Mouse (Mus musculus) embryo, embryonic 11.5 days (tissue): ENCODE results near the gene Whrn.

Experiments
- DNase-seq: peaks from one replicate; pipeline ENCODE4 v3.0.0-alpha.2; 2012; ENCODE audit warnings: low read depth, low spot score

Gene Whrn

DNA sequence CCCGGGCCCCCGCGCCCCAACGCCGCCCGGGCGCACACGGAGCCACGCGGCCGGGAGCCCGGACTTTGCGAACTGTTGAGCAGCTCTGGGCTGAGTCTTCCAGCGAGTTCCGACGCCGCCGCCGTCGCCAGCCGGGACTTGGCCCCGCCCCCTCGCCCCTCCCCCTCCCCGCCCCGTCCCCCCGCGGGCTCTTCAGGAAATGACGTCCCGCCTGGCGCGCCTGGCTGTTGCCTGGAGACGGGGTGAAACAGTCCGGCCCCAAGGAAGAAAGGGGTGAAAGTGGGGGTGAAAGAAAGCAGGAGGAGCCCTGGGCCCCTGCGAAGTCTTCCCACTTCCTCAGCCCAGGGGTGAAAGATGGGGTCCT, at the start of gene Whrn:
Gene Whrn (minus strand): TSS at position 77 of the 364 bp plus-strand sequence.
- peak; percentile 58 for DNase-seq

GRCm38 (mm10) chr4:63545231-63545958, 49.6 kb upstream of the Whrn start:
- no peak for DNase-seq

GRCm38 (mm10) chr4:63544494-63545230, 48.9 kb upstream of the Whrn start, which contains the start of gene Atp6v1g1:
TSS of gene Atp6v1g1 (plus strand) at chr4:63544772.
- peak; percentile 94 for DNase-seq

DNA sequence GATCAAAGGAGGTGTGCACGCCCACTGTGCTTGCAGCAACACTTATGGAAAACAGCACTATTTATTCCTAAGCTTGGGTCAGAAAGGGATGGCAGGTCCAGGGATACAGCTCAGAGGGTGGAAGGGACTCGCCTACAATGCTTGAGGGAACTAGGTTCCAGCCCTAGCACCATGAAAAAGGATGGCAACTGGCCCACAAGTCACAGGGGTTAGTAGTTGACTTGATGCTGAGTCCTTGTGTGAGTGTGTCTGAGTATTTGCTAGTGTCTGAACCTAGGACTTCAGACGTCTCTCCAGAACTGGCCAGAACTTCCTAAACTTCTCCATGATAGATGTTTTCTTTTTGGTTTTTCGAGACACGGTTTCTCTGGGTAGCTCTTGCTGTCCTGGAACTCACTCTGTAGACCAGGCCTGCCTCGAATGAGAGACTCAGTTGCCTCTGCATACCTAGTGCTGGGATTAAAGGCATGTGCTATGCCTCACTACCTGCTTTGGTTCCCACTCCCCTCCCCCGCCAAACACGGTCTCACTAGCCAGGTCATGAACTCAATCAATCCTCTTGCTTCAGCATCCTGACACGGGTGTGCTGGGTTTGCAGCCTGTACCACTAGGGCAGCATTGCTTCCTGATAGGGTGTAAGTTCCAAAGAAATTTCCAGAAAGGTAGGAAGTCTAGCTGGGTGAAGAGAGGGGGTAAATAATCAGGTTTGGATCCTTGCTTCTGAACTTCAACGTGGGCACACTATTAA, 48.1 kb upstream of the Whrn start:
- DNase-seq = no peak

DNA sequence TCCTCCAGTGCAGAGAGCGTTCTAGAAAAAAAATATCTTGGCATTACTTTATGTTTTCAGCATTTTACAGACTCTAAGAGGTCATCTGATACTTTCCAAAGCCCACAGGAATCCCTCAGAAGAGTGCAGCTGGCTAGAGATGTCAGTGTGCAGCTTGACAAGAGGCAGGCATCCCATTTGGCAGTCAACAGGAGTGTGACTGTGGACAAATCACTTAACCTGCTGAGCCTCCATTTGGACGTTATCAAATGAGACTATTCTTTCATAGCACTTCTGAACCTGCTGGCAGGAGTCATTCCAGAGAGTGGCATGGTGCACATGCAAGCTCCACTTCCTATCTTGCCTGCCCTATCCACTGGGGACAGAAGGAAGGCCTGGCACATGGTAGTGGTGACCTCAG, 46.4 kb upstream of the Whrn start:
- no peak for DNase-seq

DNA sequence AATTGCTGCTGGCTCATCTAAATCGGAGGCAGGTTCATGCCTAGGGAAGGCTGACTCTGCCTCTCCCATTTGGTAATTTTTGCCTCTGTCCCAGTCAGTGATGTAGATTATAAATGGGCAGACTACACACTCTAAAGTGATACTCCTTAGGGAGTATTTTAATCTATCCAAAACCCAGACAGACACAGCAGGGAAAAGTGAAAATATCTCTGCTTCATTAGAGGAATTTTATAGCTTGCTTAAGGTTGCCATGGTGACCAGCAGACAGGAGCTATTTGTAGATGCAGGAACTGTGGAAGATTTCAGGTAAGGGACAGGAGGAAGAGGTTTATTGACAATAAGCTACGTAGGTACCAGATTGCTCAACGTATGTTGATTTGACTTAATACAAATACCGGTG, 41.8 kb upstream of the Whrn start:
- DNase-seq = no peak

- DNase-seq = no peak
Measured at GRCm38 (mm10) chr4:63530409-63530808, 34.6 kb upstream of the Whrn start.

DNA sequence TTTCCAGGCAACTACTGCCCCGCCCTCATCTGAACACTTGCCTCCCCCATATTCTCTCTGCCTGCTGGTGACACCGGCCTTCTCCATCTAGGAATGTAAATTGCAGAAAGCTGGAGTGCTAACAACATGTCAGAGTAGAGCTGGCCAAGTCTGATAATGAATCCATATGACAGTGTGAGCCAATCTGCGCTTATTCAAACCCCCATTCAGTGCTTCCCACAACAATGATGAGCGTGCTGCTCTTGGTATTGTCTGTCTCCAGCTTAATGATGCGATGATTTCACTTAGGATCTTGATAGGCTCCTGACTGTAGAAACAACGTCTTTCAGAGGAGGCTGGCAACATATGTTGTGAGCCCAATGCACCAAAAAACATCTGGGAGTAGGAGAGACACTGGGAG, 33.2 kb upstream of the Whrn start:
- DNase-seq = no peak

- DNase-seq = no peak
Measured at GRCm38 (mm10) chr4:63525514-63525913, 29.7 kb upstream of the Whrn start.

GRCm38 (mm10) chr4:63521813-63522419, 26.1 kb upstream of the Whrn start:
- DNase-seq = no peak

DNA sequence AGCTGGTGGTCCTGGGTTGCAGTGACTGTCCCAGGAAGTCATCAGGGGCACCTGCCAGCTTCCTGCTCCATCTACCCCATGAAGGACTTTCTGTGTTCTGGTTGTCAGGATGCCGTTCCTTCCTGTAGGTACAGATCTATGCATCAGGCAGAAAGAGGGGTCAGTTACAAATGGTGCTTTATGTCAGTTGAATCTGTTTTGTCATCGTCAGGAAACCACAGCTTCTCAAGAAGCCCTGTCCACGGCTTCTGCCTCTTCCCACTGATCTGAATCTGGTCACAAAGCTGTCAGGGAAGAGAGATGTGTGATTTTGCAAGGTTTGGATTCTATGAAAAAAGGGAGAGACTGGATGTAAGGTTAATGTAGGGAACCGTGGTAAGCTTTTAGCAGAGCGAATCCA, 19.2 kb upstream of the Whrn start:
- no peak for DNase-seq

GRCm38 (mm10) chr4:63514454-63514984, 18.7 kb upstream of the Whrn start:
- DNase-seq = no peak

DNA sequence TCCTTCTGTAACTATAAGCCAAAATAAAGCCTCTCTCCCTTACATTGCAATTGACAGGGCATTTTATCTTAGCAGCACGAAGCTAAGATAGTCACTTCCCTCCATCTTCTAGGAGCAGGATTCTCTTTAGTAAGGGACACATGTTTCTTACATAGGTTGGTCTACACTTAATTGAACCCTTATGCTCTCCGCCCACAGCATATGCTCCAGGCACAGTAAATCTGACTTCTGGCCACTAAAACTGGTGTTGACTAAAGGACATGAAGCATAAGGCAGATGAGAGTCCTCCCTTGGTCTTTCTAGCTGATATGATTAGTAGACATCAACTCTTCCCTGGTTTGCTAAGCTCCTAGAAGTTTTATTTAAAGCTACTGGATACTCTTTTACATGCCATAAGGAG, 17.1 kb upstream of the Whrn start:
- DNase-seq = no peak

DNA sequence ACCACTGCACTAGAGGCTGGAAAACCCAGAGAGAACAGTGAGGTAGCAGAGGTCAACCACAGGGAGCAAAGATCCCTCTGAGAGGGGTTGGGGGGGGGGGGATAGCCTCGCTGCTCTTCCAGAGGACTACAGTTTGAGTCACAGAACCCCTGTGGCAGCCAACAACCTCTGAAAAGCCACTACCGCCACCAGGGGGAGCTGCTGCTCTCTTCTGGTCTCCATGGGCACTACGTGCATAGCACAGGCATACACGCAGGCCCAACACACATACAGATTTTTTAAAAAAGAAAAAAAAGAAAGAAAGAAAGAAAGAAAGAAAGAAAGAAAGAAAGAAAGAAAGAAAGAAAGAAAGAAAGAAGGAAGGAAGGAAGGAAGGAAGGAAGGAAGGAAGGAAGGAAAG, 12.4 kb upstream of the Whrn start:
- peak; percentile 37 for DNase-seq

GRCm38 (mm10) chr4:63507478-63507877, 11.7 kb upstream of the Whrn start:
- no peak for DNase-seq

- DNase-seq = no peak
Measured at GRCm38 (mm10) chr4:63503949-63504348, 8.2 kb upstream of the Whrn start.

DNA sequence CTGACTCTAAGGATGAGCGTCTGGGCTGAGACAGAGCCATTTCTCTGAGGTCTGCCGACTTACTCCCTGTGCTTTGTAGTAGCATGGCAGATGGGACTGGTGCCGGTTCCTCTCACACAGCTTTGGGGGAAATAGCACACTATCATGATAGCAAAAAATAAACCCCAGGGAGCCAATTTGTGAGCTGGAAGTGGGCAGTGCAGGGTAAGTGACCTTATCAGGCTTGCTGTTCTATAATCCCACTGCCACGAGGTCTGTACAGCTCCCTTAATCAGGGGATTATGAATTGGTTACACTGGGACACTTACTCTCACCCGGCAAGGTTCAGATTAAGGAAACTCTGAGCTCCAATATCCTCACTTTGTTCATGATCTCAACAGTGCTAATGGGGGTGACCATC, 5.3 kb upstream of the Whrn start:
- no peak for DNase-seq

- DNase-seq = no peak
Measured at GRCm38 (mm10) chr4:63498346-63498745, 2.6 kb upstream of the Whrn start.

- no peak for DNase-seq
Measured at GRCm38 (mm10) chr4:63496312-63496711, 521 bp upstream of the Whrn start.

DNA sequence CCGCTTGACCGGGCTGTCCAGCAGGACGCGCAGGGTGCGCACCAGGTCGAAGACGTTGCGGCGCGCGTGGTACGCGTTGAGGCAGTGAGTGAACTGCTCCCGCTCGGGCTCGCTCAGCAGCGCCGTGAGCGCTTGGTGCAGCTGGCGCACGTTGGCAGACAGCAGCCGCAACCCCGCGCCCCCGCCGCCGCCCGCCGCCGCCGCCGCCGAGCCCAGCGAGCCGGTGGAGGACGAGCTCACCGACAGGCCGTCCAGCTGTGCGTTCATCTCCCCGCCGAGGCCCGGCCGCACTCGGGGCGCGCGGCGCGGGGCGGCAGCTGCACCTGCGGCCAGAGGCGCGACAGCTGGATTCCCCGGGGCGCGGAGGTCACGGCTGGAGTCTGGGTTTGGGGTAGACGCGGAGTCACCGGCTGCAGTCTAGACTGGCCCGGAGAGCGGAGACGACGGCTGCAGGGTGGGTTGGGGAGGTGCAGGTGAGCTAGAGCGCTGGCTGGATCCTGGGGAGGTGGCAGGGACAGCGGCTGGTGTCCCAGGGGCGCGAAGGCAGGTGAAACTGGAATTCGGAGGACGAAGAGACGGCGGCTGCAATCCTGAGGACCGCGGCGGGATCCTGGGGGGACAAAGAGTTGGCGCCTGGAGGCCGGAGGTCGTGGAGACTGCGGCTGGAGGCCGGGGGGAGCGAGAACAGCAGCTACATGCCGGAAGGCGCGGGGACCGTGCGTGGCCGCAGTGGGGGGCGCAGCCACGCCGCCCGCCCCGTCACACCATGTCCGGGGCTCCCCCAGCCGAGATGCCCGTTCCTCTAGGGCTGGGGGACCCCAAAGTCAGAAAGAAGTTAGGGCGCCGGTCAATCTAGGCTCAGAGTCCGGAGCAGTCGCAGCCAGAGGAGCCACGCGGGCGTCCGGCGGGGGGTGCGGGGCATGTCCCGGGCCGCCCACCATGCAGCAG, 550 bp downstream of the Whrn start:
- DNase-seq = no peak
